Mouse (Mus musculus): ENCODE results near the gene Zfp449.

DNA sequence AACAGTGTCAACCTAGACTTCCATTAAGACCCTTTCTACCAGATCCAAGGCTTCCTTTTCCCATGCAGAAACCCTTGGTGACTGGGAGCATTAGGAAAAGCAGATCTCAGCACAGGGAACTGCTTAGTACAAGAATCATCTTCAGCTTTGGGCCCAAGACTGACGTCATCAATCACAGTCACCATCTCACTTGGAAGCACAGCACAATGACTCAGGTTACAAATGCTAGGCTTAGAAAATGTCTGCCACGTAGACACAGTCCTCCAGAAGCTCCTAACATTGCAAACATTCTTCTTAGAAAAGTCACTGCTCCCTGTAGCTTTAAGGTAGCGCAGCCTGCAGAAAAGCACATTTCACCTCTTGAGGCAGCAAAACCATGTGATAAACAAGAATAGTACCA lies 14.2 kb upstream of the Zfp449 start:
- TF ChIP-seq TAL1 (IDR thresholded peaks at IDR 0.05; ENCODE audit: low read length) = no peak
- no peak for TF ChIP-seq GATA1 (IDR thresholded peaks at IDR 0.05; ENCODE audit: low read length)

All from erythroblast, embryonic 14.5 days (primary cell).